ENCODE assay signal across 21 mouse cellular contexts in genomic region chr17:63798961-63799531, GRCm38 (mm10).
DNase-seq lines count a peak whose midpoint lies in the region; ATAC-seq lines count a peak whose summit lies in the region.
"Had no signal": no experiment of that assay in that cellular context is flagged by ENCODE, and none has a peak within 500 bp of the region (broad histone marks: within the 10 kb centered on the region; RNA-seq: fewer than 3 reads in every experiment).

No protein-coding gene starts in this region.

- peak; percentile 50 to 76 for DNase-seq in adrenal gland, adult (ENCODE audit: inconsistent age in 2 of 2, low spot score in 1 of 2)
- DNase-seq in adrenal gland, postnatal 4 days (ENCODE audit: low spot score in 2 of 2): no peak
- DNase-seq in 3134 (ENCODE audit: extremely low read depth, insufficient read length, low spot score): peak; percentile 81
- DNase-seq in adrenal gland, adult 8-10 months: peak; percentile 31
- DNase-seq in fibroblast of lung, adult 2 months (ENCODE audit: low read depth): peak; percentile 57
- no peak for DNase-seq in gastrocnemius, postnatal 4 days (ENCODE audit: low spot score in 2 of 2)
- no peak for DNase-seq in right cerebral cortex, adult 18-20 months
- DNase-seq: cerebellum, adult 9-10 months; gastrocnemius, adult 2 months; kidney, postnatal 36 days; lung, embryonic 14.5 days; lung, postnatal 36 days; right cerebral cortex, postnatal 25 days had no signal

- no peak overlapping the region for H3K9ac ChIP-seq in midbrain, embryonic 16.5 days (ENCODE audit: low read depth, low read length)
- H3K9ac ChIP-seq: forebrain, embryonic 12.5 days; limb, embryonic 15.5 days; liver, embryonic 14.5 days; lung, embryonic 14.5 days; midbrain, embryonic 15.5 days had no signal

- no peaks in the 10 kb centered on the region for H3K4me1 ChIP-seq in midbrain, embryonic 16.5 days (ENCODE audit: control insufficient read depth, insufficient read depth, low read length)
- H3K4me1 ChIP-seq: forebrain, embryonic 12.5 days; limb, embryonic 15.5 days; midbrain, embryonic 15.5 days had no signal

- H3K27ac ChIP-seq in midbrain, embryonic 16.5 days (ENCODE audit: low read length): no peak overlapping the region
- H3K27ac ChIP-seq: forebrain, embryonic 12.5 days; gastrocnemius, adult 2 months; limb, embryonic 15.5 days; liver, embryonic 14.5 days; midbrain, embryonic 15.5 days had no signal

- H3K9me3 ChIP-seq in midbrain, embryonic 16.5 days (replicated peaks; ENCODE audit: control insufficient read depth, low read length, poor library complexity, severe bottlenecking): no peaks in the 10 kb centered on the region
- H3K9me3 ChIP-seq: forebrain, embryonic 12.5 days; limb, embryonic 15.5 days; midbrain, embryonic 15.5 days had no signal

- no peaks in the 10 kb centered on the region for H3K27me3 ChIP-seq in midbrain, embryonic 16.5 days (ENCODE audit: control insufficient read depth, insufficient read depth, low read depth, low read length)
- H3K27me3 ChIP-seq: forebrain, embryonic 12.5 days; limb, embryonic 15.5 days; midbrain, embryonic 15.5 days had no signal

- H3K4me2 ChIP-seq in midbrain, embryonic 16.5 days (ENCODE audit: low read length): no peak overlapping the region
- H3K4me2 ChIP-seq: forebrain, embryonic 12.5 days; heart, embryonic 11.5 days; limb, embryonic 15.5 days; lung, embryonic 14.5 days; midbrain, embryonic 15.5 days had no signal

- WGBS in midbrain, embryonic 16.5 days: 91% methylated on average over 6 of the region's 6 CpGs

- no peak overlapping the region for H3K4me3 ChIP-seq in midbrain, embryonic 16.5 days (ENCODE audit: low read depth, low read length)
- H3K4me3 ChIP-seq: forebrain, embryonic 12.5 days; gastrocnemius, adult 2 months; limb, embryonic 15.5 days; midbrain, embryonic 15.5 days had no signal

- H3K36me3 ChIP-seq in midbrain, embryonic 16.5 days (ENCODE audit: control insufficient read depth, insufficient read depth, low read length): no peaks in the 10 kb centered on the region
- H3K36me3 ChIP-seq: forebrain, embryonic 12.5 days; limb, embryonic 15.5 days; midbrain, embryonic 15.5 days had no signal

- ATAC-seq in midbrain, embryonic 16.5 days: no peak
- ATAC-seq: activated CD4-positive, CD25-positive, alpha-beta regulatory T cell, adult 4 months; intestine, postnatal 0 days; midbrain, embryonic 15.5 days had no signal

Comparison
In these comparisons a context has a peak if more than half of its experiments do, and no peak if none do; other contexts are left out.
1. DNase-seq: peak in adrenal gland, adult (2 of 2), 3134 (single experiment), adrenal gland, adult 8-10 months (single experiment) and fibroblast of lung, adult 2 months (single experiment); none in adrenal gland, postnatal 4 days (0 of 2), gastrocnemius, postnatal 4 days (0 of 2) and right cerebral cortex, adult 18-20 months (single experiment).